Mouse (Mus musculus): Measurements from ENCODE around the gene Capn15. TPM values are rescaled to one million over a fixed set of nuclear protein-coding genes. Genes with fewer than 3 reads are reported as not detected.
A peak's percentile ranks its signal among the peaks of the same experiment; 100 is the strongest.

Gene Capn15
- polyA plus RNA-seq, 1 experiment from 2014 or later: 18.5 TPM

- no peak overlapping the region for H3K9ac ChIP-seq
- no peak overlapping the region for H3K4me2 ChIP-seq (replicated peaks)
- no peaks in the 10 kb centered on the region for H3K9me3 ChIP-seq
- no peaks in the 10 kb centered on the region for H3K27me3 ChIP-seq (replicated peaks)
- no peak overlapping the region for H3K27ac ChIP-seq
- peaks cover 8% of the 10 kb centered on the region; the same call in 1 of the 2 replicates for H3K36me3 ChIP-seq
- no peak overlapping the region for H3K4me3 ChIP-seq (replicated peaks)
- WGBS: 78% methylated on average over 5 of the region's 5 CpGs
- no peak for ATAC-seq
- no peaks in the 10 kb centered on the region for H3K4me1 ChIP-seq (replicated peaks)
Measured at GRCm38 (mm10) chr17:25990331-25990730, 4.7 kb upstream of the Capn15 start.

DNA sequence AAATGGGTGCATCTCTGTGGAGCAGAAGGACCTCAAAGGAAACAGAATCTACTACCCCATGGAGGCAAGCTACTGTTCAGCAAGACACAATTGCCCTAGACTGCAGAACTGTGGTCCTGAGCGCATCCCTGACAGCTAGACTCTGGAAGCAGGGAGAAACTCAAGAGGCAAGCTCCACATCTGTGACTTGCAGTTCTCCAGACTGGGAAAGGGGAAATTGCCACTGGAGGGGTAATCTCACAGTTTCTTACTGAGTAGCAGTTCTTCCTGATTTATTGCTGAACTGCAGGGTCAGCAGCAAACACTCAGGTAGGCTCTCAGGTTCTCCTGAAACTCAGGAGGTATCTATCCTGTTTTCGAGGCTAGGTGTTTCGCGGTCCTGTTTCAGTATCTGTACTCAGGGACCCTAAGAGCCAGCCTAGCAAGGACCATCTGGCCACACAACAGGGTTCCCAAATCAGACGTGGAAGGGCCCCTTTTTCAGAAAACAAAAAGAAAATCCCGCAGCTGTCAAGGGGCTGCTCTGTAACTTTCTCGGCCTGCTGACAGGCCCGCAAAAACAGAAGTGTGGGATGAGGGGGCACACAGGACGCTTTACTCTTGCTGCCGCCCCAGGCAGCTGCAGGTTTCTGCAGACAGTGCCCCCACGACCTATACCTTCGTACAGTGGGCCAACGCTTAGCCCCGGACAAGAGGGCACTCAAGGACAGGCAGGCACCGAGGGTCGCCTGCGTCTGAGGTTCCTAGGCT, 865 bp downstream of the Capn15 start:
- ATAC-seq: no peak
- Histone ChIP-seq H3K9me3 (no peaks in the 10 kb centered on the region), H3K4me3 (replicated peaks) (peak overlapping the region; percentile 75), H3K27ac (peak overlapping the region; percentile 83), H3K4me1 (replicated peaks) (peaks cover 24% of the 10 kb centered on the region; the same call in 1 of the 2 replicates), H3K36me3 (no peaks in the 10 kb centered on the region; the same call in 1 of the 2 replicates), H3K27me3 (replicated peaks) (no peaks in the 10 kb centered on the region), H3K4me2 (replicated peaks) (peak overlapping the region; percentile 73), H3K9ac (peak overlapping the region; percentile 89)
- WGBS: 12% methylated on average over 17 of the region's 17 CpGs

DNA sequence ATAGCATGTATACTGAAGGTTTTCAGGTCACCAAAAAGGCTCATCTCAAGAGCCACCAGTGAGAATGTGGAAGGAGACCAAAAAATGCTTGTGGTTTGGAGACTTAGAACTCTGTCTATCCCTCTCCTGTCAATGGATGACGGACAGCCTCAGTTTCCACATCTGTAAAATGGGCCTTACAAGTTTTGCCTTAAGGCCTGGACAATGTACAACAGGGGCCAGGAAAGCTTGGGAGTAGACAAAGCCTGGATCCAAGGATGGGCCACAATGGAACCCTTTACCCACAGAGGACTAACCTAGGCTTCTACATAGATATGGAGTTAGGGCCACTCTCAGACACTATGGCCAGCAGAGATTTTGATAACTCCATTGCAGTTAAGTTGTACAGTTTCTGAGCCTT, 1.5 kb downstream of the Capn15 start:
- Histone ChIP-seq H3K9me3 (no peaks in the 10 kb centered on the region), H3K4me3 (replicated peaks) (peak overlapping the region; percentile 75; the same call in 1 of the 2 replicates), H3K4me2 (replicated peaks) (peak overlapping the region; percentile 73), H3K27ac (no peak overlapping the region), H3K9ac (peak overlapping the region; percentile 5; the same call in 1 of the 2 replicates), H3K36me3 (no peaks in the 10 kb centered on the region), H3K27me3 (replicated peaks) (no peaks in the 10 kb centered on the region), H3K4me1 (replicated peaks) (peaks cover 26% of the 10 kb centered on the region; the same call in 1 of the 2 replicates)
- ATAC-seq: no peak
- 100% methylated on average over 1 of the region's 1 CpGs for WGBS

- Histone ChIP-seq H3K4me1 (replicated peaks) (peaks cover 27% of the 10 kb centered on the region; the same call in 1 of the 2 replicates), H3K4me2 (replicated peaks) (no peak overlapping the region), H3K36me3 (no peaks in the 10 kb centered on the region), H3K9me3 (no peaks in the 10 kb centered on the region), H3K27me3 (replicated peaks) (no peaks in the 10 kb centered on the region), H3K27ac (no peak overlapping the region), H3K9ac (no peak overlapping the region), H3K4me3 (replicated peaks) (no peak overlapping the region)
- ATAC-seq: no peak
- 87% methylated on average over 3 of the region's 3 CpGs for WGBS
Measured at GRCm38 (mm10) chr17:25982913-25983312, 2.7 kb downstream of the Capn15 start.

DNA sequence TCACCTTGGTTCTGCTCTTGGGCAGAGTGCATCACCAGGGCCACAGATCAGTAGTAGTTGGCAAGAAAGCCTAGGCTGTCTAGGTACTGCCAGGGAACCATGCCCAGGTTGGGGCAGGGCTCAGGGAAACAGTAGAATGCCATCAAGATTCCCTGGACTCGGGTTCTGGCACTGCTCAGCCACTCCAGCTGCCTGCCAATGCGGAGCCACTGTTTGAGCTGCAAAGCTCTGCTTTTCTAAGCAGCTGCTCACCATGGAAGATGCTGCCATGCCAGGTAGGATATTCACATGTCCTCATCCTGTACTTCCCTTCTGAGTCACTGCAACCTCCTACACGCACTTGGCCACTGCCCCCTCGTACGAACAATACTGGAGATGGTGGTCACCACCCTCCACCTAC, 4.7 kb downstream of the Capn15 start:
- H3K4me1 ChIP-seq (replicated peaks): peaks cover 27% of the 10 kb centered on the region; the same call in 1 of the 2 replicates
- no peak overlapping the region for H3K4me3 ChIP-seq (replicated peaks)
- H3K9me3 ChIP-seq: no peaks in the 10 kb centered on the region
- no peak overlapping the region for H3K9ac ChIP-seq
- no peak overlapping the region for H3K4me2 ChIP-seq (replicated peaks)
- no peaks in the 10 kb centered on the region for H3K36me3 ChIP-seq
- peak overlapping the region; percentile 57; the same call in 1 of the 2 replicates for H3K27ac ChIP-seq
- 78% methylated on average over 5 of the region's 5 CpGs for WGBS
- H3K27me3 ChIP-seq (replicated peaks): no peaks in the 10 kb centered on the region
- no peak for ATAC-seq

- Histone ChIP-seq H3K27ac (peak overlapping the region; percentile 57; the same call in 1 of the 2 replicates), H3K36me3 (no peaks in the 10 kb centered on the region), H3K4me1 (replicated peaks) (peaks cover 27% of the 10 kb centered on the region; the same call in 1 of the 2 replicates), H3K9ac (no peak overlapping the region), H3K4me3 (replicated peaks) (no peak overlapping the region), H3K9me3 (no peaks in the 10 kb centered on the region), H3K27me3 (replicated peaks) (no peaks in the 10 kb centered on the region), H3K4me2 (replicated peaks) (0 out of 2 replicates have a peak overlapping the region, but pooled peaks have one; percentile 1)
- WGBS: 85% methylated on average over 5 of the region's 5 CpGs
- peak; percentile 74 for ATAC-seq
Measured at GRCm38 (mm10) chr17:25979829-25980738, 5.5 kb downstream of the Capn15 start.

GRCm38 (mm10) chr17:25970954-25971707, 14.5 kb downstream of the Capn15 start:
- Histone ChIP-seq H3K9me3 (no peaks in the 10 kb centered on the region), H3K36me3 (no peaks in the 10 kb centered on the region), H3K9ac (no peak overlapping the region), H3K27ac (no peak overlapping the region), H3K27me3 (replicated peaks) (no peaks in the 10 kb centered on the region), H3K4me2 (replicated peaks) (no peak overlapping the region), H3K4me3 (replicated peaks) (no peak overlapping the region), H3K4me1 (replicated peaks) (peaks cover 12% of the 10 kb centered on the region)
- no peak for ATAC-seq
- WGBS: 88% methylated on average over 4 of the region's 4 CpGs

DNA sequence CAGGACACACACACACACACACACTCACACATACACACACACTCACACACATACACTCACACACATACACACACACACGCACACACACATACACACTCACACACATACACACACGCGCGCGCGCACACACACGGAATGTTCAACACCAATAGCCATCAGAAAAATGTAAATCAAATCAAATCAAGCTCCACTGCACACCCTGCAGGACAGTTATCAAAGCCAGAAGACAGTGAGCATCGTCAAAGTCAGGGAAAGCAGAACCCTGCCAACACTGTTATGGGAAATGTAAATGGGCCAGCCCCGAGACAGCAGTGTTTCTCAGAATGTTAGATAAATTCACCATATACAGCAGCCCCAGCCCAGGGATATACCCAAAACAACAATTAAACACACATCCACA, 15.1 kb downstream of the Capn15 start:
- Histone ChIP-seq H3K27me3 (replicated peaks) (no peaks in the 10 kb centered on the region), H3K9ac (no peak overlapping the region), H3K36me3 (no peaks in the 10 kb centered on the region), H3K27ac (no peak overlapping the region), H3K4me2 (replicated peaks) (no peak overlapping the region), H3K9me3 (no peaks in the 10 kb centered on the region), H3K4me3 (replicated peaks) (no peak overlapping the region), H3K4me1 (replicated peaks) (peaks cover 12% of the 10 kb centered on the region)
- 90% methylated on average over 9 of the region's 9 CpGs for WGBS
- ATAC-seq: no peak

DNA sequence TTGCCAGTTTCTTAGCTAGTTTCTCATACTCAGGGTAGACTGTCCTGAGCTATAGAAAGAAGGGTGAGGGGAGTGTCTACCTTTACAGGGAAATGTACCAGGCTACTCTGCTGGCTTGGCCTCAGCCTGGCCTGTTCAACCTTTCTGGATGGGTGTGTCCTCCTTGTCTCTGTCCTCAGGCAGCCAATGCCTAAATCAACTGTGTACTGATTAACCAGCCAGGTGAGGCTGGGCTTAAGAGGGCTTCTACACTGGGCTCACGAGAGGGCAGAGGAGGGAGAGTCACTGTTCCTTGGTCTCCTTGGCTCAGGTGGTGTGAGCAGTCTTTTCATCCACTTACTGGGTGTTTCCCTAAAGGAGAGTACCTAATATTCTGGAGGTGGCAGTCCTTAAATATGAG, 17.4 kb downstream of the Capn15 start:
- Histone ChIP-seq H3K27ac (peak overlapping the region; percentile 44; the same call in 1 of the 2 replicates), H3K27me3 (replicated peaks) (no peaks in the 10 kb centered on the region), H3K36me3 (peaks cover 5% of the 10 kb centered on the region; the same call in 1 of the 2 replicates), H3K4me3 (replicated peaks) (no peak overlapping the region), H3K4me2 (replicated peaks) (no peak overlapping the region), H3K4me1 (replicated peaks) (peaks cover 12% of the 10 kb centered on the region), H3K9ac (no peak overlapping the region), H3K9me3 (no peaks in the 10 kb centered on the region)
- peak; percentile 91 for ATAC-seq
- WGBS: 43% methylated on average over 1 of the region's 1 CpGs

DNA sequence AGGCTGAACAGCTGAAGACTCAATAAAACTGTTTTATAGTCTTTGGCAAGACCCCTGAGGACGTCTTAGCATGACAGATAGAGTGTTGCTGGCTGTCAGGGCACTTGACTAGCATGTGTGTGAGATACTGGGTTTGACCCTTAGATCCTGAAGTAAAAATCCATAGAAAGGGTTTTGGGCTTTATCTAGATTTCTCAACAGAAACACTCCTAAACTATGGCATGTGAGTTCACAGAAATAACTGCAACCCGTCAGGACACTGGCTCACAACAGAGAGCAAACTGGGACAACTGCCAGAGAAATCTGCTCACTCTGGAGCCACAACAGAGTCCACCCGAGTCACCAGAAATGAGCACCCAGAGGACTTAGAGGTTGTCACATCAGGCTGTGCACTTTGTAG, 17.9 kb downstream of the Capn15 start:
- 30% methylated on average over 3 of the region's 3 CpGs for WGBS
- H3K9ac ChIP-seq: no peak overlapping the region
- no peak overlapping the region for H3K27ac ChIP-seq
- H3K36me3 ChIP-seq: peaks cover 6% of the 10 kb centered on the region; the same call in 1 of the 2 replicates
- no peaks in the 10 kb centered on the region for H3K9me3 ChIP-seq
- H3K4me2 ChIP-seq (replicated peaks): no peak overlapping the region
- ATAC-seq: peak; percentile 1; the same call in 1 of the 2 replicates
- H3K27me3 ChIP-seq (replicated peaks): no peaks in the 10 kb centered on the region
- peaks cover 12% of the 10 kb centered on the region for H3K4me1 ChIP-seq (replicated peaks)
- no peak overlapping the region for H3K4me3 ChIP-seq (replicated peaks)

DNA sequence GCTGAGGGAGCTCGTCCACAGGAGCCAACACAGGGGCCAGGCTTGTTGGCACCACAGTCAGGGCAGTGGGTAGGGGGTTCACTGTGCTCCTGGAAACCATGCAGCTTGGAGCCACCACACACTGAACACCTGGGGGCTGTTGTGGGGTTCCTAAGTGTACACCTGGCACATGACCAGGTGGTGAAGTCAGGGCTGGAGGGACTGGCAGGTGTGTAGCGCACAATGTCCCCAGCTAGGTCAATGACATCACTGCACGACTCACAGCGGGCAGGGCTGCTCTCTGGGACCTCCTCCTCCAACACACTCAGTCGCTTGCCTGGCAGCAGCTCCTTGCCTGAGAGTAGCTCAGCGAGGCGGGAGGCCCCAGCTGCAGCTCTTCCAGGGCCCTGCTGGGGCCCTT, 21.3 kb downstream of the Capn15 start:
- peak; percentile 40 for ATAC-seq
- H3K9ac ChIP-seq: no peak overlapping the region
- H3K4me3 ChIP-seq (replicated peaks): no peak overlapping the region
- H3K27ac ChIP-seq: no peak overlapping the region
- WGBS: 88% methylated on average over 7 of the region's 7 CpGs
- H3K4me1 ChIP-seq (replicated peaks): peaks cover 12% of the 10 kb centered on the region
- no peaks in the 10 kb centered on the region for H3K9me3 ChIP-seq
- H3K27me3 ChIP-seq (replicated peaks): no peaks in the 10 kb centered on the region
- H3K4me2 ChIP-seq (replicated peaks): no peak overlapping the region
- peaks cover 14% of the 10 kb centered on the region; the same call in 1 of the 2 replicates for H3K36me3 ChIP-seq

Measured in intestine, embryonic 15.5 days (tissue).